Mouse (Mus musculus) midbrain, postnatal 0 days (tissue): ENCODE measurements around the gene Ak5. TPM values are rescaled to one million over a fixed set of nuclear protein-coding genes. Genes with fewer than 3 reads are reported as not detected.

Experiments
- ATAC-seq: fragments of 200-750 bp; cut with Nextera tagmentation; 2 replicates; pipeline ENCODE4 v1.8.0; 2017; ENCODE audit warnings: moderate number of reproducible peaks, mild to moderate bottlenecking, moderate TSS enrichment, moderate library complexity; ENCODE audit not compliant: low FRiP score
- DNase-seq: peaks from one replicate; pipeline ENCODE4 v3.0.0-alpha.2; 2015; ENCODE audit warnings: low spot score
- H3K27ac ChIP-seq: fragments of 300-500 bp; sonication (generic); 2 replicates; pipeline ENCODE4 v1.5.1; 2014; ENCODE audit warnings: low read depth, mild to moderate bottlenecking, low read length, mixed read lengths
- H3K27me3 ChIP-seq: fragments of 300-500 bp; sonication (generic); 2 replicates; pipeline ENCODE4 v1.6.1; 2014; ENCODE audit warnings: low read length, control low read depth, mixed read lengths; ENCODE audit not compliant: insufficient read depth
- H3K36me3 ChIP-seq: fragments of 300-500 bp; sonication (generic); 2 replicates; pipeline ENCODE4 v1.6.1; 2014; ENCODE audit warnings: low read length, control low read depth, mixed read lengths; ENCODE audit not compliant: insufficient read depth
- H3K4me1 ChIP-seq: fragments of 300-500 bp; sonication (generic); 2 replicates; pipeline ENCODE4 v1.6.1; 2014; ENCODE audit warnings: mild to moderate bottlenecking, control low read depth, antibody characterized with exemption, low read length, mixed read lengths; ENCODE audit not compliant: insufficient read depth
- H3K4me2 ChIP-seq: fragments of 300-500 bp; sonication (generic); 2 replicates; pipeline ENCODE4 v1.6.1; 2014; ENCODE audit warnings: low read depth, mild to moderate bottlenecking, low read length, mixed read lengths; ENCODE audit not compliant: poor library complexity, severe bottlenecking
- H3K4me3 ChIP-seq: fragments of 300-500 bp; sonication (generic); 2 replicates; pipeline ENCODE4 v1.5.1; 2014; ENCODE audit warnings: low read depth, mild to moderate bottlenecking, low read length, moderate library complexity
- H3K9ac ChIP-seq: fragments of 300-500 bp; sonication (generic); replicated peaks from 2 replicates; pipeline ENCODE4 v1.6.1; 2014; ENCODE audit warnings: mild to moderate bottlenecking, low read length, moderate library complexity, mixed read lengths; ENCODE audit not compliant: poor library complexity, severe bottlenecking
- H3K9me3 ChIP-seq: fragments of 300-500 bp; sonication (generic); 2 replicates; pipeline ENCODE4 v1.6.1; 2016; ENCODE audit warnings: low read length, control low read depth
- CTCF ChIP-seq: IDR thresholded peaks from 2 replicates; pipeline ENCODE4 v1.5.1; 2016; ENCODE audit warnings: antibody characterized with exemption, mild to moderate bottlenecking
- WGBS: fragments of 180-500 bp; shearing (Covaris S2); extraction: QIAGEN DNeasy Blood & Tissue Kit; methylation state at CpG from one replicate; pipeline ENCODE4 v1.1.7; 2014; 5-methylcytosine and 5-hydroxymethylcytosine counted together
- polyA plus RNA-seq: library from polyadenylated mRNA; unstranded; fragments of >200 nt; fragmentation: Nextera tagmentation; extraction: Ambion mirVana; gene quantifications from 2 replicates; pipeline ENCODE4 v1.2.1, GENCODE M21; 2015
- total RNA-seq: library from RNA; depleted of rRNA; stranded (reverse); fragments of >200 nt; gene quantifications from 2 replicates; pipeline ENCODE4 v1.2.3, GENCODE M21; 2014

Ak5 gene
- total and polyA plus RNA-seq, 2 experiments from 2014 or later = 14.0 to 22.3 TPM

- Histone ChIP-seq H3K4me1 (no peaks in the 10 kb centered on the region), H3K36me3 (no peaks in the 10 kb centered on the region), H3K9ac (no peak overlapping the region), H3K27me3 (no peaks in the 10 kb centered on the region), H3K9me3 (no peaks in the 10 kb centered on the region), H3K4me3 (no peak overlapping the region), H3K4me2 (no peak overlapping the region), H3K27ac (no peak overlapping the region)
- no peak for ATAC-seq
- DNase-seq = no peak
- WGBS = 77% methylated on average over 7 of the region's 7 CpGs
- no peak for TF ChIP-seq CTCF
Observed at GRCm38 (mm10) chr3:152550528-152551115, 117.5 kb downstream of the Ak5 start.

- no peak for TF ChIP-seq CTCF
Observed at GRCm38 (mm10) chr3:152550031-152550430, 118.1 kb downstream of the Ak5 start.

GRCm38 (mm10) chr3:152544921-152545320 is 123.2 kb downstream of the Ak5 start:
- Histone ChIP-seq H3K36me3 (no peaks in the 10 kb centered on the region), H3K4me3 (no peak overlapping the region), H3K27me3 (no peaks in the 10 kb centered on the region), H3K27ac (no peak overlapping the region), H3K4me2 (no peak overlapping the region), H3K4me1 (no peaks in the 10 kb centered on the region), H3K9ac (no peak overlapping the region), H3K9me3 (no peaks in the 10 kb centered on the region)
- ATAC-seq (no peak), DNase-seq (no peak)
- 85% methylated on average over 3 of the region's 3 CpGs for WGBS
- TF ChIP-seq CTCF = no peak

More at GRCm38 (mm10) chr3:152550031-152550430, 118.1 kb downstream of the Ak5 start:
- Histone ChIP-seq H3K9me3 (no peaks in the 10 kb centered on the region), H3K4me2 (no peak overlapping the region), H3K27ac (no peak overlapping the region), H3K4me3 (no peak overlapping the region), H3K36me3 (no peaks in the 10 kb centered on the region), H3K27me3 (no peaks in the 10 kb centered on the region), H3K4me1 (no peaks in the 10 kb centered on the region), H3K9ac (no peak overlapping the region)
- ATAC-seq = no peak
- DNase-seq = no peak

GRCm38 (mm10) chr3:152542298-152542697 is 125.9 kb downstream of the Ak5 start:
- Histone ChIP-seq H3K27ac (no peak overlapping the region), H3K9me3 (no peaks in the 10 kb centered on the region), H3K4me2 (no peak overlapping the region), H3K9ac (no peak overlapping the region), H3K4me3 (no peak overlapping the region), H3K4me1 (no peaks in the 10 kb centered on the region), H3K36me3 (no peaks in the 10 kb centered on the region), H3K27me3 (no peaks in the 10 kb centered on the region)
- DNase-seq (no peak), ATAC-seq (no peak)
- no peak for TF ChIP-seq CTCF
- WGBS = 65% methylated on average over 5 of the region's 5 CpGs

- Histone ChIP-seq H3K4me1 (no peaks in the 10 kb centered on the region), H3K36me3 (no peaks in the 10 kb centered on the region), H3K27ac (no peak overlapping the region), H3K27me3 (no peaks in the 10 kb centered on the region), H3K9ac (no peak overlapping the region), H3K9me3 (no peaks in the 10 kb centered on the region), H3K4me2 (no peak overlapping the region), H3K4me3 (no peak overlapping the region)
- ATAC-seq (no peak), DNase-seq (no peak)
- 93% methylated on average over 5 of the region's 5 CpGs for WGBS
- TF ChIP-seq CTCF = no peak
Observed at GRCm38 (mm10) chr3:152530344-152530743, 137.8 kb downstream of the Ak5 start.

- H3K27ac ChIP-seq = no peak overlapping the region
- no peak for DNase-seq
- H3K27me3 ChIP-seq = no peaks in the 10 kb centered on the region
- TF ChIP-seq CTCF = no peak
- H3K9ac ChIP-seq = no peak overlapping the region
- WGBS = 73% methylated on average over 11 of the region's 11 CpGs
- H3K4me2 ChIP-seq = no peak overlapping the region
- no peaks in the 10 kb centered on the region for H3K36me3 ChIP-seq
- H3K4me1 ChIP-seq = no peaks in the 10 kb centered on the region
- no peaks in the 10 kb centered on the region for H3K9me3 ChIP-seq
- H3K4me3 ChIP-seq = no peak overlapping the region
- ATAC-seq = no peak
Observed at GRCm38 (mm10) chr3:152529058-152529972, 138.8 kb downstream of the Ak5 start.
